In genomic region chr7:121939729-121940128, GRCm38 (mm10) we compare ENCODE assay signal across 8 mouse cellular contexts. TPM values are rescaled to one million over a fixed set of nuclear protein-coding genes. Genes with fewer than 3 reads are reported as not detected.
A peak's percentile ranks its signal among the peaks of the same experiment; 100 is the strongest.
DNase-seq lines count a peak whose midpoint lies in the region; ATAC-seq and TF ChIP-seq lines count a peak whose summit lies in the region.

No protein-coding gene starts in this region.

- H3K36me3 ChIP-seq in forebrain, postnatal 0 days (ENCODE audit: insufficient read depth) = peaks cover 8% of the 10 kb centered on the region; the same call in 1 of the 2 replicates
- H3K36me3 ChIP-seq in neural tube, embryonic 13.5 days = peaks cover 39% of the 10 kb centered on the region

- no peaks in the 10 kb centered on the region for H3K27me3 ChIP-seq in forebrain, postnatal 0 days (ENCODE audit: insufficient read depth, low read length)
- H3K27me3 ChIP-seq in neural tube, embryonic 13.5 days = no peaks in the 10 kb centered on the region

- 0 out of 2 replicates have a peak, but pooled peaks have one; percentile 11 for TF ChIP-seq CTCF in forebrain, postnatal 0 days (IDR thresholded peaks at IDR 0.05; ENCODE audit: low read depth)

- DNase-seq in adrenal gland, postnatal 14 days = peak; percentile 21
- no peak for DNase-seq in adrenal gland, postnatal 10 days
- peak; percentile 50 for DNase-seq in brain, embryonic 18.5 days (ENCODE audit: low read depth, low spot score)
- DNase-seq in forebrain, postnatal 0 days = peak; percentile 81
- peak; percentile 58 for DNase-seq in left cerebral cortex, adult 11 months (ENCODE audit: low spot score)
- DNase-seq in spleen, postnatal 4 days (ENCODE audit: low spot score in 2 of 2) = no peak
- no peak for DNase-seq in heart, adult 11 months

- 0 out of 2 replicates have a peak overlapping the region, but pooled peaks have one; percentile 2 for H3K27ac ChIP-seq in forebrain, postnatal 0 days (ENCODE audit: low read depth, low read length)
- H3K27ac ChIP-seq in neural tube, embryonic 13.5 days (replicated peaks) = peak overlapping the region; percentile 42

- H3K9me3 ChIP-seq in forebrain, postnatal 0 days (ENCODE audit: low read length) = no peaks in the 10 kb centered on the region
- H3K9me3 ChIP-seq in neural tube, embryonic 13.5 days = no peaks in the 10 kb centered on the region

- H3K9ac ChIP-seq in forebrain, postnatal 0 days = no peak overlapping the region
- no peak overlapping the region for H3K9ac ChIP-seq in neural tube, embryonic 13.5 days

- H3K4me3 ChIP-seq in forebrain, postnatal 0 days (ENCODE audit: low read depth, low read length) = no peak overlapping the region
- no peak overlapping the region for H3K4me3 ChIP-seq in neural tube, embryonic 13.5 days

- no peaks in the 10 kb centered on the region for H3K4me1 ChIP-seq in forebrain, postnatal 0 days (ENCODE audit: insufficient read depth)
- H3K4me1 ChIP-seq in neural tube, embryonic 13.5 days (replicated peaks) = peaks cover 47% of the 10 kb centered on the region

- no peak overlapping the region for H3K4me2 ChIP-seq in forebrain, postnatal 0 days (ENCODE audit: low read depth)
- no peak overlapping the region for H3K4me2 ChIP-seq in neural tube, embryonic 13.5 days

- WGBS in forebrain, postnatal 0 days = 31% methylated on average over 4 of the region's 4 CpGs
- WGBS in neural tube, embryonic 13.5 days = 36% methylated on average over 4 of the region's 4 CpGs

- peak; percentile 91 for ATAC-seq in forebrain, postnatal 0 days
- peak; percentile 85; the same call in 1 of the 2 replicates for ATAC-seq in neural tube, embryonic 13.5 days (ENCODE audit: low read depth)

RNA-seq across cellular contexts. Expression of gene Cog7, which starts 41.8 kb away (rescaled TPM):
- total RNA-seq in adrenal gland, postnatal 14 days (2021) = 22.8 and 24.7 TPM in 2 replicates
- 10 to 100 TPM; 24.3 to 25.3 TPM for total RNA-seq in adrenal gland, postnatal 10 days (2021)
- total RNA-seq in forebrain, postnatal 0 days (2014; rRNA removed) = 23.4 and 32.5 TPM in 2 replicates
- 7.9 and 24.7 TPM in 2 replicates for polyA plus RNA-seq in forebrain, postnatal 0 days (2015; fragmentation: Nextera tagmentation; extraction: Ambion mirVana)
- 20.5 and 20.8 TPM in 2 replicates for polyA plus RNA-seq in neural tube, embryonic 13.5 days (2015; fragmentation: Nextera tagmentation; extraction: Ambion mirVana)

Comparison
In these comparisons a context has a peak if more than half of its experiments do, and no peak if none do; other contexts are left out.
1. DNase-seq: peak in adrenal gland, postnatal 14 days (single experiment), brain, embryonic 18.5 days (single experiment), forebrain, postnatal 0 days (single experiment) and left cerebral cortex, adult 11 months (single experiment); none in adrenal gland, postnatal 10 days (single experiment), spleen, postnatal 4 days (0 of 2) and heart, adult 11 months (single experiment).